Mouse (Mus musculus) G1E (cell line): ENCODE data around the gene Vmn1r43. TPM values are rescaled to one million over a fixed set of nuclear protein-coding genes. Genes with fewer than 3 reads are reported as not detected.
"Not testable (repeated sequence)": the region's sequence is repeated elsewhere in the genome, so short reads cannot be mapped to it uniquely, and the experiment has no call there.

ENCODE experiments used
- ATAC-seq: 2 replicates; pipeline ENCODE4 v1.8.0; 2016; ENCODE audit warnings: mild to moderate bottlenecking; ENCODE audit not compliant: insufficient number of reproducible peaks, poor library complexity, low FRiP score, severe bottlenecking; ENCODE audit errors: extremely low read depth
- DNase-seq: peaks from one replicate; pipeline ENCODE4 v3.0.0; 2012; ENCODE audit warnings: low spot score
- H3K27me3 ChIP-seq: 2 replicates; pipeline ENCODE4 v1.6.1; 2012; ENCODE audit warnings: mild to moderate bottlenecking, low read length, inconsistent platforms; ENCODE audit not compliant: insufficient read depth
- H3K36me3 ChIP-seq: replicated peaks from 2 replicates; pipeline ENCODE3; 2012; ENCODE audit warnings: mild to moderate bottlenecking, inconsistent platforms
- H3K4me1 ChIP-seq: 2 replicates; pipeline ENCODE4 v1.6.1; 2012; ENCODE audit warnings: low read depth, low read length, inconsistent platforms, mixed read lengths; ENCODE audit not compliant: insufficient read depth
- H3K4me3 ChIP-seq: 2 replicates; pipeline ENCODE4 v1.5.1; 2012; ENCODE audit warnings: low read depth, mild to moderate bottlenecking, inconsistent platforms, low read length, moderate library complexity, mixed read lengths
- H3K9me3 ChIP-seq: replicated peaks from 2 replicates; pipeline ENCODE4 v1.6.1; 2012; ENCODE audit warnings: inconsistent platforms
- CTCF ChIP-seq: IDR thresholded peaks from 2 replicates; pipeline ENCODE4 v1.5.1; 2012; ENCODE audit warnings: low read depth, low read length, inconsistent platforms, mixed read lengths
- GATA1 ChIP-seq: IDR thresholded peaks from 2 replicates; pipeline ENCODE4 v1.6.1; 2012; ENCODE audit warnings: borderline replicate concordance, low read length, inconsistent platforms, mixed read lengths
- GATA2 ChIP-seq: IDR thresholded peaks from 2 replicates; pipeline ENCODE4 v1.6.1; 2012; ENCODE audit warnings: low read depth, low read length, inconsistent platforms, borderline replicate concordance
- POLR2AphosphoS5 ChIP-seq: IDR thresholded peaks from 2 replicates; pipeline ENCODE4 v1.6.1; 2012; ENCODE audit warnings: low read depth, low read length, inconsistent platforms; ENCODE audit not compliant: insufficient replicate concordance
- TAL1 ChIP-seq: conservative IDR thresholded peaks from 2 replicates; pipeline ENCODE4 v1.6.1; 2012; ENCODE audit warnings: low read depth, low read length, inconsistent platforms, mixed read lengths
- polyA plus RNA-seq: library from polyadenylated mRNA; stranded (reverse); fragments of >175 nt; gene quantifications from 2 replicates; pipeline ENCODE4 v1.2.3, GENCODE M21; 2012
- total RNA-seq, 2 experiments: library from RNA; stranded (forward) in 1 of 2; stranded (reverse) in 1 of 2; fragments of 200-1000 nt in 1 of 2; fragments of >200 nt in 1 of 2; fragmentation: Nextera tagmentation in 1 of 2; gene quantifications; 2 replicates each; pipeline ENCODE4 v1.2.3; 2014 to 2017

Vmn1r43 gene
- total RNA-seq (2014; fragmentation: Nextera tagmentation), result not detected in 2 replicates
- total RNA-seq (2017), result 0.05 and 0.17 TPM in 2 replicates
- not detected in 2 replicates for polyA plus RNA-seq

- not testable (repeated sequence) for H3K4me3 ChIP-seq, DNase-seq, H3K36me3 ChIP-seq, ATAC-seq, H3K4me1 ChIP-seq, H3K9me3 ChIP-seq, H3K27me3 ChIP-seq
These were observed at the start of gene Vmn1r43, which contains the start of gene Vmn1r42 for GRCm38 (mm10) chr6:89876313-89876712. Gene Vmn1r43 (minus strand): TSS chr6:89876413. Gene Vmn1r42 (minus strand): TSS chr6:89876413.

- ATAC-seq, result no peak
- no peaks in the 10 kb centered on the region for H3K9me3 ChIP-seq
- no peaks in the 10 kb centered on the region for H3K27me3 ChIP-seq
- no peak overlapping the region for H3K4me3 ChIP-seq
- TF ChIP-seq TAL1, result no peak
- no peak for TF ChIP-seq GATA1
- TF ChIP-seq CTCF, result no peak
- no peak for TF ChIP-seq POLR2AphosphoS5
- no peak for TF ChIP-seq GATA2
- no peaks in the 10 kb centered on the region for H3K36me3 ChIP-seq
- no peak for DNase-seq
- H3K4me1 ChIP-seq, result no peaks in the 10 kb centered on the region
These were observed 7.6 kb upstream of the Vmn1r43 start for GRCm38 (mm10) chr6:89883812-89884211.

GRCm38 (mm10) chr6:89883360-89883759 lies 7.1 kb upstream of the Vmn1r43 start, which contains the start of gene Vmn1r44:
Gene Vmn1r44 (plus strand): TSS chr6:89883660.
- TF ChIP-seq GATA2 (no peak), TAL1 (no peak), POLR2AphosphoS5 (no peak), GATA1 (no peak), CTCF (no peak)
- no peaks in the 10 kb centered on the region for H3K9me3 ChIP-seq
- H3K27me3 ChIP-seq, result no peaks in the 10 kb centered on the region
- no peak within 1 kb of the TSS for H3K4me3 ChIP-seq
- DNase-seq (no peak), ATAC-seq (no peak)
- H3K4me1 ChIP-seq, result no peaks in the 10 kb centered on the region
- no peaks in the 10 kb centered on the region for H3K36me3 ChIP-seq

DNA sequence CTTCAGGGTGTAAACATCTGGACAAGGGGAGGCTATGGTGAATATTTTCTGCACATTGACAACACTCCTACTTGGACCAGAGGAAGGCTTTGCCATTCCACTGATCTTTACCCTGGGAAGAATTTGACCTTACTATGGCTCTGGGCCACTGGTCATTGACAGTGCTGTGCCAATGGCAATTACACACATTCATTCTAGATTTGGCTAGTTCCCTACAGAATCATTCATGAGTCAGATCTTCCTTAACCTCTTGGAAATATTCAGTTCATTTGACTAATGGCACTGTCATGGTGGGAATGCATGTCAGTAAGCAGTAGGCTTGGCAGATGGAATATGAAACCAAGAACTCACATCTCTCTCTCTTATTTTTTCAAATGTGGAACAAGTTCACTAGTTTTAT lies 4.7 kb upstream of the Vmn1r43 start:
- TF ChIP-seq CTCF, result no peak
- TF ChIP-seq GATA2, result no peak
- TF ChIP-seq POLR2AphosphoS5, result no peak
- TF ChIP-seq GATA1, result no peak
- no peak for TF ChIP-seq TAL1
- ATAC-seq, result no peak
- Histone ChIP-seq H3K36me3 (no peaks in the 10 kb centered on the region), H3K9me3 (no peaks in the 10 kb centered on the region), H3K27me3 (no peaks in the 10 kb centered on the region), H3K4me1 (no peaks in the 10 kb centered on the region), H3K4me3 (no peak overlapping the region)
- DNase-seq, result no peak

GRCm38 (mm10) chr6:89876963-89877362 lies 750 bp upstream of the Vmn1r43 start:
- no peaks in the 10 kb centered on the region for H3K4me1 ChIP-seq
- ATAC-seq, result no peak
- no peak overlapping the region for H3K4me3 ChIP-seq
- no peak for DNase-seq
- no peaks in the 10 kb centered on the region for H3K9me3 ChIP-seq
- H3K27me3 ChIP-seq, result no peaks in the 10 kb centered on the region
- no peaks in the 10 kb centered on the region for H3K36me3 ChIP-seq
- TF ChIP-seq GATA2, result no peak
- TF ChIP-seq GATA1, result no peak
- TF ChIP-seq CTCF, result no peak
- no peak for TF ChIP-seq POLR2AphosphoS5
- no peak for TF ChIP-seq TAL1

DNA sequence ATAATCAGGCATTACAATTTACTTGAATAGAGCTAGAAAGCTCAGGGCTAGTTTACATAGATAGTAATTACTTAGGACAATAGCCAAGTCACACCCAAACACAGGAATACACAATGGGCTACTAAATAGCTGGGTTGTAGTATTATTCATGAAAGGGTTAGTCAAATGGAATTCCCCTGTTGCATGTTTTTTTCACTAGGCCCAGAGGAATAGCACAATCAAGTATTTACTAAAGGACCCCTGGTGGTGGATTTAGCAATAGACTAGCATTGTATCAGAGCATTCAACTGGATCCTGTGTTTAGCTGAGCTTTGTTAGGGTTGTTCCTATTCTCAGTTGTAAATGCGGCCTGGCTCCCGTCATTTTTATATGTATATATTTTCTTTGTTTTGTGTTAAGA lies 8.2 kb downstream of the Vmn1r43 start:
- ATAC-seq, result no peak
- TF ChIP-seq CTCF (no peak), POLR2AphosphoS5 (no peak), GATA2 (no peak), TAL1 (no peak), GATA1 (no peak)

DNA sequence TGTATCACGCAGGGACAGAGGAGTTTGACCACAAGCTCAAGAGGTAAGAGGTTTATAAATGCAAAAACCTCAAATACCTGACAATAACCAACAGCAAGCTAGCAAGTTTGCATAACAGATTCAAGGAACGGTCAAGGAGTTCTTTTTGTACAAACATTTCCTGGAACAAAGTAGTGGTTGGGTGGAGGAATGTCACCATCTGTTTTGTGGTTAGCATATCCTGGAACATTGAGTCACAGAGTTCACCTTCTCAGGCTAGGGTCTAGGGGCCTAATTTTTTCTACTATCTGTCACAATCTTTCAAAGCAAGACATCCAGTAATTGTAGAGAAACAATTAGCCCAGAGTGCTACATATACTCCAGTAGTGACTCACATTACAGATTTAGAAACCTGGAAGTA lies 8.9 kb downstream of the Vmn1r43 start:
- 0 out of 2 replicates have a peak, but pooled peaks cover 2% of the 10 kb centered on the region for H3K27me3 ChIP-seq
- H3K4me3 ChIP-seq, result no peak overlapping the region
- ATAC-seq, result no peak
- H3K36me3 ChIP-seq, result no peaks in the 10 kb centered on the region
- DNase-seq, result no peak
- H3K9me3 ChIP-seq, result no peaks in the 10 kb centered on the region
- H3K4me1 ChIP-seq, result no peaks in the 10 kb centered on the region
- no peak for TF ChIP-seq GATA1
- TF ChIP-seq TAL1, result no peak
- TF ChIP-seq POLR2AphosphoS5, result no peak
- TF ChIP-seq GATA2, result no peak
- TF ChIP-seq CTCF, result no peak

More for the DNA sequence above, 8.2 kb downstream of the Vmn1r43 start:
- no peaks in the 10 kb centered on the region for H3K36me3 ChIP-seq
- no peak for DNase-seq
- H3K4me3 ChIP-seq, result no peak overlapping the region
- H3K4me1 ChIP-seq, result no peaks in the 10 kb centered on the region
- H3K9me3 ChIP-seq, result no peaks in the 10 kb centered on the region
- 0 out of 2 replicates have a peak, but pooled peaks cover 2% of the 10 kb centered on the region for H3K27me3 ChIP-seq
